Mouse (Mus musculus): ENCODE data around the gene Haus4.

Haus4 gene

DNA sequence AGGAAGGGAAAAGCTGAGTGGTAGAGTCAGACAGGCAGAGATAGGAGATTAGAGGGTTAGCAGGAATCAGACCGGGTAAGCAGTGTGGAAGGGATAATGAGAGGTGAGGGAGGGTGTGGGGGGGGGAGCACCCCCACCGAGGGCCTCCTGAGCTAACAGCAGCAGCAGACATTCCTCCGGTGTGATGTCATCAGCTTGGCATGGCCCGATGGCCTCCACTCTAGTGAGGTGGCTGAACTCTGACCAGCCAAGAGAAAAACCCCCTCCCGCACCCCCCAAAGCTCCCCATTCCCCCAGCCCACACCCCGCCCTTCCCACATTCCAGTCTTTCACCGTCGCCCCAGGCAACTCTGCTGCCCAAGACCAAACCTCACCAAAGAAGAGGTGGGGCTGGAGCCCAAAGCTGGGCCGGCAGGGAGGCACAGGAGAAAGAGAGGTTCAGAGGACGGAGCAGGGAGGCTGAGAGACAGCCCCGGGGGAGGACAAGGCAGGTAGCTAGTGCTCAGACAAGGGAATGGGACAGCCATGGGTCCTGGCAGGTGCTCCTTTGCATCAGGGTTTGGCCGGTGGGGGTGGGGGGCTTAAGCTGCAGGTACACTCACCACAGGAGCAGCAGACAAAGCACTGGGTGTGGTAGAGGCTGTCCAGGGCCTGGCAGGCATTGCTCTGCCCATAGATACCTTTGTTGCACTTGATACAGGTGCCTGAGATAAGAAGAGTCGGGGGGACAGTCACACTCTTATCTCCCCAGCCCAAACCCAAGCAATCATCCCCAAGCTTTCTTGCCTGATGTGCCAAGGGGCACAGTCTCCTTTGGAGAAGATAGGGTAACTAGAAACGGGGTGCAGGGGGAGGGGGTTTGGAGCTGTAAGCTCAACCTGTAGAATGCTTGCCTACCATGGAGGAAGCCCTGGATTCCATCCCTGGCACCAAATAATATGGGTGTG, 18.6 kb upstream of the Haus4 start:
- no peak for DNase-seq

DNA sequence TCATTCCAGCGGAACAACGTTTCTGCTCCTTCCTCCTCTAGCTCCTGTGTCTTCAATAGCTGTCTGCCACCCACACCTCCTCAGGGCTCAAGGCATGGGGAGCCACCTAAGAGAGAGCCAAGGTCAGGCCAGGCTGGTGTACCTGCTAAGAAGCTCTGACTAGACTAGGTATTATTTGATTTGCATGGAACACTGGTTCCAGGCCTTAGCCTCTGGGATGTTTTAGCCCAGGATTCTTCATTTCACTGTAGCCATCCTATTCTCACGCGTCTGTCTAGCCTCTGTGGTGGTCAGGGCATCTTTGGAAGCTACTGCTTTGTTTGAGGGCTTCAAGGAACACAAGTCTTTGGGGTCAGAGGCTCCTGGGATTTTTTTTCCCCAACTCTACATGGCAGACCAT, 17.7 kb upstream of the Haus4 start:
- no peak for DNase-seq

- DNase-seq = no peak
Measured at GRCm38 (mm10) chr14:54569451-54570392, 15.3 kb upstream of the Haus4 start.

DNA sequence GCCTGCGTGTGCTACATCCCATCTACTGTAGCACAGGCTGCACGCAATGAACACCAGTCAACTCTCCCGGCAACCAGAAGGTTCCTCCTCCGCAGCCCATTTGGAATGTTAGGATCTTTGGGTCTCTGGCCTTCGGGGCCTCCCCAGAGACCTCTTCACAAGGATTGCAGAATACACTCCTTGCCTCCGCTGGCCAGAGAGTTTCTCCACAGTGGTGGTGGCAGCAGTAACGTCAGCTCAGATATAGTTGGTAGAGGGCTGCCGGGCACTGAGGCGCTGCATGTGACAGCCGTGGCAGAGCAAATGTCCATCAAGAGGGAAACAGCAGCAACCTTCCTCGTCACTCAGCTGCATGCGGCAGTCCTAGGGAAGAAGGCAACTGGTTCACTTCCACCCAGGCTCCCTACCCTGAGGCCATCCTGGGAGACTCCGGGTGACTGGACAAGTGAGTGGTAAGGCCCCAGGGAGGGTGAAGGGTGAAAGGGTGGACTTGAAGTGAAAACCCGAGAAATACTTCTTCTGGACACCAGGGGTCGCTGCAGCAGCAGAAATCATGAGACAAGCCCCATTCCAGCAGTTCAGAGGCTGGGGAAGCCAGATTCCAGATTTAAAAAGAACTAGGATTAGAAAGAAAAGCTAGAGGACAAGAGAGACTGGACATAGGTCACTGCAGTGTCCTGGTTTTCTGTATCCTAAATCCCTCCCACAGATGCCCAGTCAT, 14.4 kb upstream of the Haus4 start:
- peak; percentile 65 for DNase-seq

- DNase-seq = no peak
Measured at GRCm38 (mm10) chr14:54560527-54561242, 6.3 kb upstream of the Haus4 start.

- DNase-seq = no peak
Measured at GRCm38 (mm10) chr14:54557330-54557729, 2.9 kb upstream of the Haus4 start.

DNA sequence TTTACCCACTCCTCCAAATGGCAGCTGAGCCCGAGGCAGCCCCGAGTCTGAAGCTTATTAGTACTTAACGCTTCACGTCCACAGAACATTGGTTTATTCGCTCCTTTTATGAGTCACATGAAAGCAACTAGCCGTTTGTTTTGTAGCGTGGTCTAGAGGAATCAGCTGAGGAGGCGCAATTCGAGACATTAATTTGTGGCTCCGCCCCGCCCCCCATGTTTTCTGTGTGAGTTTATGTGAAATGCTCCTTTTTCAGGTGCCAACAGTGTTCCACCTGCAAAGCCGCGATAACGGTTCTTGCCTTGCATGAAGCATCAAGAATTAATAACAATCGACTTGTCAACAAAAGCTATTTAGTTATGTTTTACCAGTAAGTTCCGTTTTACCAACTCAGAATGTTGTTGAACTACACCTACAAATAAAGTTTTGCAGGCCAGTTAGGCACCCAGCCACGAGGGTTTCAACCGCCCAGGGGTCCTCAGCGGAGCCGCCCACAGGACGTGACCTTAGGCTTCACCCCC, 902 bp downstream of the Haus4 start:
- DNase-seq = no peak

GRCm38 (mm10) chr14:54544703-54545102, 9.7 kb downstream of the Haus4 start:
- no peak for DNase-seq

- DNase-seq = no peak
Measured at GRCm38 (mm10) chr14:54540771-54541170, 13.6 kb downstream of the Haus4 start.

DNA sequence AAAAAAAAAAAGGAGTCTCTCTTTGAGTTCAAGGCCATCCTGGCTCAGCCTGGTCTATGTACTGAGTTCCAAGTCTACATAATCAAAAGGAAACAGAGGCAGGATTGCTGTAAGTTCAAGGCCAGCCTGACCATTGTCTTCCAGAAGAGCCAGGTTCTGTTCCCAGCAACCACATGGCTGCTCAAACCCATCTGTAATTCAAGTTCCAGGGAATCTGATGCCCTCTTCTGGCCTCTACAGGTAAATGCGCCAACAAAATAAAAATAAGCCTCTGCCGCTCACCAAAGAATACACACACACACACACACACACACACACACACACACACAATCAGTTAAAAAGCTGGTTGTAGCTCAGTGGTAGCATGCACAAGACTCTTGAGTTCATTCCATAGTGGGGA, 15.8 kb downstream of the Haus4 start:
- no peak for DNase-seq

DNA sequence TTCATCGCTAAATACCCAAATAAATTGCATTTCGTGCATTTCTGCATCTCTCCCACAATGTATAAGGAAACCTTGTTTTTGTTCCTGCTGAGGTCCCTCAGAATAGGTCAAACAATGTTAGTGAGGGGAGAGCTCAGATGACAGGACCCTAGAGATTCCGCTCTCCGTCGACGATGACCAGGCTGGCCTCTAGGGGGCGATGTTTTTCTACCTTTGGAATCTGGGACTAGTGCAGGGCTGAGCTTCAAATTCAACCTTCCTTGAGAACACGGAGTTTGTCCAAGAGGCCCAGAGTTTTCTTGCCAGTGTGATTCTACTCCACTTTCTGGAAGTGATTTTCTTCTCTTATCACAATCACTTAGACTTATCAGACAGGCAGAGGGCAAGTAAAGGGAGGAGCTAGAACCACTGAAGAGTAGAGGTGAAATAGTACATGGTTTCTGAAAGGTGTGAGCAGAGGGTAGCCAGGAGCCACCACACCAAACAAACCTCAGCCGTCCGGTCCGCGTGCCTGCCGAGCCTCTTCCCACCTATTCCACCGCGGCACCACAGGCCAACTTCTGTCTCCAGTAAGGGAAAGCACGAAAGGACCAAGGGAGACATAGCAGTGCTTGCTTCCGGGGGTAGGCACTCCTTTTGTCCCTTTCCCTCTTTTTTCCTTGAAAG, 25.8 kb downstream of the Haus4 start:
- peak; percentile 81 for DNase-seq

GRCm38 (mm10) chr14:54528007-54528393, 26.4 kb downstream of the Haus4 start:
- no peak for DNase-seq

DNA sequence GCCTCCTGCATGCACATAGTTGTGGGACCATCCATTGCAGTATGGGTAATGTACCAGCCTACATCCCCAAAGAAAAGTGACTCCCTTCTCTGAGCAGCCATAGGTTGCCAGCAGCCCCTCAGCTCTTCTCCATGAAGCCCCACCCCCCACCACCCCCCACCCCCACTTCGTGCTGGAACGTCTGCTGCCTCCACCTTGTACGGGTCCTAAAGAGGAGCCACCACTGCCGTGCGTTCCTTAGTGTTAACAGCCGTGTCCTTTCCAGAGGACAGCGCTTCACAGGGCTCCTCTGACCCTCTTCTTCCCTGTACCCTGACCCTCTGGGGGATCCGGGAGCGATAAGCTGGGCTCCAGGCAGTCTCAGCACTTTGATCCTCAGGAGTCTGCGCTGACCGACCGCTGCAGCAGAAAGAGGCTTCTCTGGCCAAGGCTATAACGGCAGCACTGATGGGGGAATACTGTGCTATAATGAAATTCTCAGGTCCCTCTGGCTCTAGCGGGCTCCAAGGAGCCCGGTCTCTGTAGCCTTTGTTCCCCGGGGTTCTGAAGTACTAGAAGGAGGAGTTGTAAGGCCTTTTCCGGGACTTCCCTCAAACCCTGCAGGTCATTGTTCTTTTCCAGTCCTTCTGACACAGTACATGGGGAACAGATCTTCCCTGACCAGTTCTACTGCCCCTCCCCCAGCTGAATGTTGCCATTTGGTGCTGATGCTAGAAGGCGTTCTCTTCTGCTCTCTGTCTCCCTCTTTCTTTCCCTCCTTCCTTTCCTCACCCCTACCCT, 27.0 kb downstream of the Haus4 start:
- no peak for DNase-seq

DNA sequence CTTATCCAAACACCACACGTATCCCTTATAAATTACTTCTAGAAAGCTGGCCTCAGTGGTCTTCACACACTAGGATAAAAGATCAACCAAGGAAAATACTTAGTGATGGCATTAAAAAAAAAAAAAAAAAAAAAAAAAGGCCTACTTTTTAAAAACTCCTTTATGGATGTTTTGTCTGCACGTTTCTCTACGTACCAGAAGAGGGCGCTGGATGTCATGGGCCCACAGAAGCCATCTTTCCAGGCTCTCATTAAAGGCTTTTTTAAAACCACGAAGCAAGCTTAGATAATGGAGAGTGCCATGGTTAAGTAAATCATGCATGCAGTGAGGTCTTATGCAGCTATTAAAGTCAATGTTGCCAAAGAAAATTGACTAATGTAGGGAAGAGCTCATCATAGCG, 30.8 kb downstream of the Haus4 start:
- DNase-seq = no peak

GRCm38 (mm10) chr14:54516710-54517310, 37.6 kb downstream of the Haus4 start:
- no peak for DNase-seq

- DNase-seq = no peak
Measured at GRCm38 (mm10) chr14:54509774-54510173, 44.6 kb downstream of the Haus4 start.

DNA sequence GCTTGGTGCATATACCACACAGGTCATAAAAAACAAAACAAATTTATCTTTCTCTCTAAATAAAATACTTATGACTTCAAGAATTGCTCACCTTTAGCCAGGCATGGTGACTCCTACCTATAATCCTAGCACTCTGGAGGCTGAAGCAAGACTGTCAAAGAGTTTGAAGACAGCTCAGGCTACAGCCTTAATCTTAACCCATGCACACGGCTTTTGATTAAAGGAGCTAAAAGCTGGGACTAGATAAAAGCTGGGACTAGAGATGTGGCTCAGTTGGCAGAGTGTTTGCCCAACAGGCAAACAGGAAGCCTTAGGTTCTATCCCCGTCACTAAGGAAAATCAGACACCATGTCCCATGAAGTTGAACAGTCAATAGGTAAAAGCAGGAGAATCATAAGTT, 51.3 kb downstream of the Haus4 start:
- DNase-seq = no peak

DNA sequence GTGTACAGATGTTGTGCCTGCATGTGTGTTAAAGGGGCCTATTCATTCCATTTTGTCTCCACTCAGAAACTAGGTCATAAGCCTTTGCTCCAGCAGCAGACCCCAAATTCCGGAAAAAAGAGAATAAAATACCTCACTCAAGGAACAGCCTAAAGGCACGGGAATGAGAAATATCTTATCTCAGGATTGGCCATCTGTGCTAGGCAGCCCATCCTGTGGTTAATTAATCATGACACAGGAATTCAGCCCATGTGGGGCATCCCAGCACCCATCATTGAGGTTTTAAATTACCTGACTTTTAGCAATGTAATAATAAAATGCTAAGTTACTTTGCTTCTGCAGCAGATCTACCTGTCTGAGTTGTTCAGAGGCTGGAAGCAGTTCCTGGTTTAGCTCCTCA, 53.1 kb downstream of the Haus4 start:
- no peak for DNase-seq

DNA sequence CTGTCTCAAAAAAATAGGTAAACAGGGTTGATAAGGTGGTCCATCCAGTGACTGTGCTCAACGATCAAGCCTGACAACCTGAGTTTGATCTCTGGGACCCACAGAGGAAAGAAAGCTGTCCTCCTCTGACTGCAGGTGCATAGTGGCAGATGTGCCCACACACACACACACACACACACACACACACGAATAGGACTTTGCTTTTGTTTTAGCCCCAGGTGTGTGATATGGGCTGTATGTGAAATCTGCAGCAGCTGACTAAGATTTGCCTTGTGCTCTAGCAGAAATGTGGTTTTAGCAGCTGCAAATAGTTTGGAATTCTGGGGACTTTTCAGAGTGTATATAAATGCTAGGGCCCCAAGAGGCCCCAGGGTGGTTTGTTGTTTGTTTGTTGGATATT, 55.1 kb downstream of the Haus4 start:
- no peak for DNase-seq

DNA sequence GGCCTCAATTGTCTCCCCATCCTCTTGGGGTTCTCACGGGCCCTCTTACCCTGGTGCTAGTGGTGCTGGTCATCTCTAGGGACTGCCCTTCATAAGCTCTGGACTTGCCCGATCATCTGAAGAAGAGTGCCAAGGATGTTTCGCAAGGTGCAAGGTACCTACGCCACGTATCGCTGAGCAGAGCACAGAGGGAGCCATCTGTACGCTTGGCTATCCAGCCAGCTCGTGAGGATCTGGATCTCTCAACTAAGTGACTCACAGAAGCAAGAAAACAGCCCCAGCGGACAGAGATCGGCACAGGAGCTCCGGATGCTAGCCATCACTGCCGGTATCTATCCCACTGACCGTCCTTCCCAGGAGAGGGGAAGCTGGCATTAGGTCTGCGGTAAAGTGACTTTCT, 57.7 kb downstream of the Haus4 start:
- DNase-seq = no peak

Measured in right cerebral cortex, postnatal 14 days (tissue).